In genomic region chr4:54027565-54028237, GRCm38 (mm10) we compare ENCODE assay signal across 14 mouse cellular contexts.
DNase-seq lines count a peak whose midpoint lies in the region; ATAC-seq and TF ChIP-seq lines count a peak whose summit lies in the region.
"Had no signal": no experiment of that assay in that cellular context is flagged by ENCODE, and none has a peak within 500 bp of the region (broad histone marks: within the 10 kb centered on the region; RNA-seq: fewer than 3 reads in every experiment).

No protein-coding gene starts in this region.

- H3K9me3 ChIP-seq in lung, embryonic 14.5 days (ENCODE audit: low read depth, low read length), result no peaks in the 10 kb centered on the region
- H3K9me3 ChIP-seq in embryonic facial prominence, embryonic 11.5 days (replicated peaks; ENCODE audit: control insufficient read depth, low read length), result no peaks in the 10 kb centered on the region
- H3K9me3 ChIP-seq in hindbrain, postnatal 0 days (ENCODE audit: low read length), result no peaks in the 10 kb centered on the region
- H3K9me3 ChIP-seq: embryonic facial prominence, embryonic 13.5 days; heart, embryonic 13.5 days; liver, embryonic 13.5 days; neural tube, embryonic 12.5 days; stomach, embryonic 15.5 days had no signal

- H3K9ac ChIP-seq in lung, embryonic 14.5 days, result no peak overlapping the region
- H3K9ac ChIP-seq in embryonic facial prominence, embryonic 11.5 days (replicated peaks; ENCODE audit: low read length), result no peak overlapping the region
- no peak overlapping the region for H3K9ac ChIP-seq in hindbrain, postnatal 0 days (replicated peaks; ENCODE audit: low read length)
- H3K9ac ChIP-seq: embryonic facial prominence, embryonic 13.5 days; heart, embryonic 13.5 days; liver, embryonic 13.5 days; neural tube, embryonic 12.5 days; stomach, embryonic 15.5 days had no signal

- no peak overlapping the region for H3K27ac ChIP-seq in lung, embryonic 14.5 days (ENCODE audit: low read depth)
- no peak overlapping the region for H3K27ac ChIP-seq in embryonic facial prominence, embryonic 11.5 days (replicated peaks; ENCODE audit: low read depth, low read length)
- no peak overlapping the region for H3K27ac ChIP-seq in hindbrain, postnatal 0 days
- no peak overlapping the region for H3K27ac ChIP-seq in kidney, adult 2 months (ENCODE audit: insufficient read depth, low read depth, low read length)
- H3K27ac ChIP-seq: embryonic facial prominence, embryonic 13.5 days; heart, embryonic 13.5 days; liver, embryonic 13.5 days; macrophage; stomach, embryonic 15.5 days had no signal

- no peak overlapping the region for H3K4me3 ChIP-seq in lung, embryonic 14.5 days (ENCODE audit: low read depth, low read length)
- no peak overlapping the region for H3K4me3 ChIP-seq in embryonic facial prominence, embryonic 11.5 days (ENCODE audit: low read depth, low read length)
- H3K4me3 ChIP-seq in hindbrain, postnatal 0 days (ENCODE audit: low read length), result no peak overlapping the region
- H3K4me3 ChIP-seq in kidney, adult 2 months (ENCODE audit: insufficient read depth, low read depth, low read length), result no peak overlapping the region
- H3K4me3 ChIP-seq: embryonic facial prominence, embryonic 13.5 days; heart, embryonic 13.5 days; liver, embryonic 13.5 days; neural tube, embryonic 12.5 days; stomach, embryonic 15.5 days had no signal

- TF ChIP-seq POLR2A in kidney, adult 2 months (IDR thresholded peaks at IDR 0.05; ENCODE audit: low read depth, low read length), result no peak

- no peak for TF ChIP-seq CTCF in lung, embryonic 14.5 days (IDR thresholded peaks at IDR 0.05; ENCODE audit: low read depth)
- TF ChIP-seq CTCF in hindbrain, postnatal 0 days (IDR thresholded peaks at IDR 0.05; ENCODE audit: low read depth), result no peak
- no peak for TF ChIP-seq CTCF in kidney, adult 2 months (conservative IDR thresholded peaks at IDR 0.05; ENCODE audit: insufficient read depth, insufficient read length, low read depth, low read length)

- no peaks in the 10 kb centered on the region for H3K27me3 ChIP-seq in lung, embryonic 14.5 days (ENCODE audit: insufficient read depth, low read length)
- H3K27me3 ChIP-seq in embryonic facial prominence, embryonic 11.5 days (ENCODE audit: control insufficient read depth, insufficient read depth, low read length), result no peaks in the 10 kb centered on the region
- no peaks in the 10 kb centered on the region for H3K27me3 ChIP-seq in hindbrain, postnatal 0 days (ENCODE audit: insufficient read depth, low read length)
- no peaks in the 10 kb centered on the region for H3K27me3 ChIP-seq in kidney, adult 2 months (replicated peaks; ENCODE audit: control insufficient read depth, insufficient read depth, low read length)
- H3K27me3 ChIP-seq: embryonic facial prominence, embryonic 13.5 days; heart, embryonic 13.5 days; liver, embryonic 13.5 days; neural tube, embryonic 12.5 days; stomach, embryonic 15.5 days had no signal

- H3K36me3 ChIP-seq in lung, embryonic 14.5 days (ENCODE audit: insufficient read depth), result no peaks in the 10 kb centered on the region
- H3K36me3 ChIP-seq in embryonic facial prominence, embryonic 11.5 days (replicated peaks; ENCODE audit: control insufficient read depth, insufficient read depth, low read depth, low read length), result no peaks in the 10 kb centered on the region
- H3K36me3 ChIP-seq in hindbrain, postnatal 0 days (ENCODE audit: insufficient read depth, low read length), result no peaks in the 10 kb centered on the region
- H3K36me3 ChIP-seq in kidney, adult 2 months (ENCODE audit: control insufficient read depth, insufficient read depth, low read length), result no peaks in the 10 kb centered on the region
- H3K36me3 ChIP-seq: embryonic facial prominence, embryonic 13.5 days; heart, embryonic 13.5 days; liver, embryonic 13.5 days; neural tube, embryonic 12.5 days; stomach, embryonic 15.5 days had no signal

- WGBS in lung, embryonic 14.5 days, result 28% methylated on average over 5 of the region's 5 CpGs
- 30% methylated on average over 5 of the region's 5 CpGs for WGBS in embryonic facial prominence, embryonic 11.5 days
- WGBS in hindbrain, postnatal 0 days, result 13% methylated on average over 5 of the region's 5 CpGs
- WGBS in kidney, adult 2 months, result 52% methylated on average over 5 of the region's 5 CpGs

- no peaks in the 10 kb centered on the region for H3K4me1 ChIP-seq in lung, embryonic 14.5 days (ENCODE audit: insufficient read depth)
- H3K4me1 ChIP-seq in embryonic facial prominence, embryonic 11.5 days (ENCODE audit: control insufficient read depth, insufficient read depth, low read length), result no peaks in the 10 kb centered on the region; the same call in 1 of the 2 replicates
- H3K4me1 ChIP-seq in hindbrain, postnatal 0 days (ENCODE audit: insufficient read depth, low read length), result peaks cover 5% of the 10 kb centered on the region; the same call in 1 of the 2 replicates
- no peaks in the 10 kb centered on the region for H3K4me1 ChIP-seq in kidney, adult 2 months (ENCODE audit: control insufficient read depth, insufficient read depth, low read length)
- H3K4me1 ChIP-seq: liver, embryonic 13.5 days had no signal

- peak; percentile 55 for DNase-seq in lung, embryonic 14.5 days
- no peak for DNase-seq in lung, postnatal 14 days
- peak; percentile 32 for DNase-seq in embryonic facial prominence, embryonic 11.5 days (ENCODE audit: low spot score)
- peak; percentile 44 for DNase-seq in hindbrain, postnatal 0 days (ENCODE audit: low spot score)
- peak; percentile 59 for DNase-seq in retina, postnatal 1 day
- no peak for DNase-seq in cerebellum, postnatal 14 days
- no peak for DNase-seq in kidney, adult 2 months
- no peak for DNase-seq in layer of hippocampus, adult 9-10 months (ENCODE audit: low spot score)
- DNase-seq: liver, embryonic 13.5 days had no signal

- no peak for ATAC-seq in lung, embryonic 14.5 days (ENCODE audit: insufficient read depth)
- no peak for ATAC-seq in embryonic facial prominence, embryonic 11.5 days (replicated peaks; ENCODE audit: insufficient number of reproducible peaks, low FRiP score, low TSS enrichment, low read depth)
- ATAC-seq in hindbrain, postnatal 0 days, result no peak

- no peak overlapping the region for H3K4me2 ChIP-seq in lung, embryonic 14.5 days
- H3K4me2 ChIP-seq in embryonic facial prominence, embryonic 11.5 days (ENCODE audit: low read depth, low read length), result no peak overlapping the region
- H3K4me2 ChIP-seq in hindbrain, postnatal 0 days (ENCODE audit: low read depth, low read length), result peak overlapping the region; percentile 30; the same call in 1 of the 2 replicates
- H3K4me2 ChIP-seq: embryonic facial prominence, embryonic 13.5 days; heart, embryonic 13.5 days; liver, embryonic 13.5 days; neural tube, embryonic 12.5 days; stomach, embryonic 15.5 days had no signal

Comparison
In these comparisons a context has a peak if more than half of its experiments do, and no peak if none do; other contexts are left out.
1. DNase-seq: peak in lung, embryonic 14.5 days (single experiment), embryonic facial prominence, embryonic 11.5 days (single experiment), hindbrain, postnatal 0 days (single experiment) and retina, postnatal 1 day (single experiment); none in lung, postnatal 14 days (single experiment), cerebellum, postnatal 14 days (0 of 2), kidney, adult 2 months (single experiment) and layer of hippocampus, adult 9-10 months (single experiment).